Mouse (Mus musculus) C2C12 (cell line): ENCODE data around the gene Klc3.

Source experiments
- CEBPB ChIP-seq: IDR thresholded peaks from one replicate; pipeline ENCODE4 v1.6.1; 2011; ENCODE audit warnings: low read depth, mild to moderate bottlenecking, control low read depth, moderate library complexity
- CTCF ChIP-seq: IDR thresholded peaks from one replicate; pipeline ENCODE4 v1.5.1; 2011; ENCODE audit not compliant: control insufficient read depth, insufficient read depth, insufficient read length
- FOSL1 ChIP-seq: IDR thresholded peaks from one replicate; pipeline ENCODE4 v1.8.0; 2011; ENCODE audit warnings: mild to moderate bottlenecking, low read length; ENCODE audit not compliant: poor library complexity, insufficient read depth, severe bottlenecking
- MAX ChIP-seq: IDR thresholded peaks from one replicate; pipeline ENCODE4 v1.6.1; 2011; ENCODE audit warnings: mild to moderate bottlenecking, control low read depth
- MYOD1 ChIP-seq: IDR thresholded peaks from one replicate; pipeline ENCODE4 v1.6.1; 2011; ENCODE audit warnings: low read depth; ENCODE audit not compliant: control insufficient read depth, insufficient read length
- USF1 ChIP-seq: IDR thresholded peaks from one replicate; pipeline ENCODE4 v1.6.1; 2011; ENCODE audit warnings: low read depth, mild to moderate bottlenecking, control low read depth, moderate library complexity

GRCm38 (mm10) chr7:19376019-19376418 lies 27.9 kb downstream of the Klc3 start:
- TF ChIP-seq CTCF, result no peak
- no peak for TF ChIP-seq MAX
- TF ChIP-seq USF1, result no peak
- no peak for TF ChIP-seq MYOD1
- no peak for TF ChIP-seq FOSL1
- TF ChIP-seq CEBPB, result no peak
